Mouse (Mus musculus): ENCODE measurements around the gene Gm20662. TPM values are rescaled to one million over a fixed set of nuclear protein-coding genes. Genes with fewer than 3 reads are reported as not detected.
A peak's percentile ranks its signal among the peaks of the same experiment; 100 is the strongest.

Gene Gm20662
- polyA plus RNA-seq, 1 experiment, result 0.20 TPM

GRCm38 (mm10) chr9:108065491-108066011, 69.4 kb downstream of the Gm20662 start:
- H3K79me3 ChIP-seq (ENCODE audit: low read depth), result no peaks in the 10 kb centered on the region
- TF ChIP-seq MYOD1 (IDR thresholded peaks at IDR 0.05; ENCODE audit: control insufficient read depth, insufficient read length, low read depth), result no peak
- no peak for TF ChIP-seq MYOG (IDR thresholded peaks at IDR 0.05; ENCODE audit: control insufficient read depth, extremely low read depth, insufficient read length)
- TF ChIP-seq CTCF (IDR thresholded peaks at IDR 0.05; ENCODE audit: control insufficient read depth, insufficient read depth, insufficient read length), result peak; percentile 33
- H3ac ChIP-seq (ENCODE audit: control insufficient read depth, insufficient read length, low read depth), result no peak overlapping the region
- H3K27me3 ChIP-seq (ENCODE audit: control insufficient read depth, insufficient read depth, insufficient read length), result no peaks in the 10 kb centered on the region
- no peak overlapping the region for H3K4me3 ChIP-seq (ENCODE audit: insufficient read depth, poor library complexity, severe bottlenecking)
- no peaks in the 10 kb centered on the region for H3K79me2 ChIP-seq (ENCODE audit: control insufficient read depth, insufficient read depth)
- H3K36me3 ChIP-seq (ENCODE audit: control insufficient read depth, insufficient read depth), result no peaks in the 10 kb centered on the region

GRCm38 (mm10) chr9:108067199-108067598, 71.0 kb downstream of the Gm20662 start:
- H3K36me3 ChIP-seq (ENCODE audit: control insufficient read depth, insufficient read depth), result no peaks in the 10 kb centered on the region
- TF ChIP-seq CEBPB (IDR thresholded peaks at IDR 0.05; ENCODE audit: low read depth) (no peak), CTCF (IDR thresholded peaks at IDR 0.05; ENCODE audit: control insufficient read depth, insufficient read depth, insufficient read length) (no peak), MAX (IDR thresholded peaks at IDR 0.05) (no peak), USF1 (IDR thresholded peaks at IDR 0.05; ENCODE audit: low read depth) (no peak), MYOG (IDR thresholded peaks at IDR 0.05; ENCODE audit: control insufficient read depth, extremely low read depth, insufficient read length) (no peak), MYOD1 (IDR thresholded peaks at IDR 0.05; ENCODE audit: control insufficient read depth, insufficient read length, low read depth) (no peak), FOSL1 (IDR thresholded peaks at IDR 0.05; ENCODE audit: insufficient read depth, low read length, poor library complexity, severe bottlenecking) (no peak)
- H3K27me3 ChIP-seq (ENCODE audit: control insufficient read depth, insufficient read depth, insufficient read length), result no peaks in the 10 kb centered on the region
- no peaks in the 10 kb centered on the region for H3K79me3 ChIP-seq (ENCODE audit: low read depth)
- no peak overlapping the region for H3K4me3 ChIP-seq (ENCODE audit: insufficient read depth, poor library complexity, severe bottlenecking)
- H3ac ChIP-seq (ENCODE audit: control insufficient read depth, insufficient read length, low read depth), result no peak overlapping the region
- no peaks in the 10 kb centered on the region for H3K79me2 ChIP-seq (ENCODE audit: control insufficient read depth, insufficient read depth)

- no peaks in the 10 kb centered on the region for H3K27me3 ChIP-seq (ENCODE audit: control insufficient read depth, insufficient read depth, insufficient read length)
- TF ChIP-seq MYOD1 (IDR thresholded peaks at IDR 0.05; ENCODE audit: control insufficient read depth, insufficient read length, low read depth) (no peak), CTCF (IDR thresholded peaks at IDR 0.05; ENCODE audit: control insufficient read depth, insufficient read depth, insufficient read length) (peak; percentile 69)
- no peaks in the 10 kb centered on the region for H3K79me2 ChIP-seq (ENCODE audit: control insufficient read depth, insufficient read depth)
- no peak overlapping the region for H3ac ChIP-seq (ENCODE audit: control insufficient read depth, insufficient read length, low read depth)
- H3K4me3 ChIP-seq (ENCODE audit: insufficient read depth, poor library complexity, severe bottlenecking), result no peak overlapping the region
- no peaks in the 10 kb centered on the region for H3K36me3 ChIP-seq (ENCODE audit: control insufficient read depth, insufficient read depth)
- H3K79me3 ChIP-seq (ENCODE audit: low read depth), result no peaks in the 10 kb centered on the region
These were observed 71.8 kb downstream of the Gm20662 start for GRCm38 (mm10) chr9:108067900-108068299.

- no peaks in the 10 kb centered on the region for H3K36me3 ChIP-seq (ENCODE audit: control insufficient read depth, insufficient read depth)
- H3K4me3 ChIP-seq (ENCODE audit: insufficient read depth, poor library complexity, severe bottlenecking), result no peak overlapping the region
- H3K79me2 ChIP-seq (ENCODE audit: control insufficient read depth, insufficient read depth), result no peaks in the 10 kb centered on the region
- TF ChIP-seq MYOG (IDR thresholded peaks at IDR 0.05; ENCODE audit: control insufficient read depth, extremely low read depth, insufficient read length) (no peak), FOSL1 (IDR thresholded peaks at IDR 0.05; ENCODE audit: insufficient read depth, low read length, poor library complexity, severe bottlenecking) (no peak), MAX (IDR thresholded peaks at IDR 0.05) (no peak), USF1 (IDR thresholded peaks at IDR 0.05; ENCODE audit: low read depth) (no peak), MYOD1 (IDR thresholded peaks at IDR 0.05; ENCODE audit: control insufficient read depth, insufficient read length, low read depth) (no peak), CTCF (IDR thresholded peaks at IDR 0.05; ENCODE audit: control insufficient read depth, insufficient read depth, insufficient read length) (no peak), CEBPB (IDR thresholded peaks at IDR 0.05; ENCODE audit: low read depth) (no peak)
- no peaks in the 10 kb centered on the region for H3K79me3 ChIP-seq (ENCODE audit: low read depth)
- no peaks in the 10 kb centered on the region for H3K27me3 ChIP-seq (ENCODE audit: control insufficient read depth, insufficient read depth, insufficient read length)
- H3ac ChIP-seq (ENCODE audit: control insufficient read depth, insufficient read length, low read depth), result no peak overlapping the region
These were observed 72.9 kb downstream of the Gm20662 start for GRCm38 (mm10) chr9:108069007-108069406.

DNA sequence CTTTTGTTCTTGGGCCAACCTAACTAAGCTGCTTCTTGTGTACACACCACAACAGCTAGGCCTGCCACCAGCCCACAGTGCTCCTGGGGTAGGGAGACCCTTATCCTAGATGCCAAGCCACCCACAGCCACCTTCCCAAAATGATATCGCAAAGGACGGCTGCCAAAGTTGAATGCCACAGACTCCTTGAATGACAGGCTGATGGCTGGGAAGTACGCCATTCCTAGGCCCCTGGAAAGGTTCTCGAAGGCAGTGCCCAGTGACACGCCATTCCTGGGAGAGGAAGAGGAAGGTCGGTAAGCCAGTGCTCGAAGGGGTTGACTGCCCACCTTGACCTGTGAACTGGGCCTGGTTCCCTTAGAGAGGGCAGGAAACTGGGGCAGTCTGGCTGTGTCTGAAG, 73.4 kb downstream of the Gm20662 start:
- Histone ChIP-seq H3ac (ENCODE audit: control insufficient read depth, insufficient read length, low read depth) (no peak overlapping the region), H3K79me3 (ENCODE audit: low read depth) (no peaks in the 10 kb centered on the region), H3K27me3 (ENCODE audit: control insufficient read depth, insufficient read depth, insufficient read length) (no peaks in the 10 kb centered on the region), H3K4me3 (ENCODE audit: insufficient read depth, poor library complexity, severe bottlenecking) (no peak overlapping the region), H3K36me3 (ENCODE audit: control insufficient read depth, insufficient read depth) (no peaks in the 10 kb centered on the region), H3K79me2 (ENCODE audit: control insufficient read depth, insufficient read depth) (no peaks in the 10 kb centered on the region)
- TF ChIP-seq CEBPB (IDR thresholded peaks at IDR 0.05; ENCODE audit: low read depth) (no peak), MYOG (IDR thresholded peaks at IDR 0.05; ENCODE audit: control insufficient read depth, extremely low read depth, insufficient read length) (no peak), MYOD1 (IDR thresholded peaks at IDR 0.05; ENCODE audit: control insufficient read depth, insufficient read length, low read depth) (no peak), MAX (IDR thresholded peaks at IDR 0.05) (no peak)

DNA sequence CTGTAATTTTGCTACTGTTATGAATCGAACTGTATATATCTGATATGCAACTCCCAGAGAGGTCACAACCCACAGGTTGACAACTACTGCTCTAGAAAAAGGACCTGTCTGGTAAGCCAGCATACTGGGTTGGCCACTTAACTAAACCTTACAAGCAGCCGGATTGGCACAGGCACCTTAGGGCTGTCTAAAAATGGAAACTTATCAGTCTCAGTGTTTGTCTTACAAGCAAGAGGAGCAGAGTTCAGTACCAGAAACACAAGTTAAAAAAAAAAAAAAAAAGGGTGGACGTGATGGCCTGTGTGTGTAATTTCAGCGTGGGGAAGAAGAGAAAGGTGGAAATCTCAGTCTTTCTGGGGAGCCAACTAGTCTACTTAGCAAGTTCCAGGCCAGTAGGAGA, 75.7 kb downstream of the Gm20662 start:
- Histone ChIP-seq H3ac (ENCODE audit: control insufficient read depth, insufficient read length, low read depth) (no peak overlapping the region), H3K36me3 (ENCODE audit: control insufficient read depth, insufficient read depth) (no peaks in the 10 kb centered on the region), H3K79me2 (ENCODE audit: control insufficient read depth, insufficient read depth) (no peaks in the 10 kb centered on the region), H3K4me3 (ENCODE audit: insufficient read depth, poor library complexity, severe bottlenecking) (no peak overlapping the region), H3K27me3 (ENCODE audit: control insufficient read depth, insufficient read depth, insufficient read length) (no peaks in the 10 kb centered on the region), H3K79me3 (ENCODE audit: low read depth) (no peaks in the 10 kb centered on the region)
- TF ChIP-seq MAX (IDR thresholded peaks at IDR 0.05) (no peak), CTCF (IDR thresholded peaks at IDR 0.05; ENCODE audit: control insufficient read depth, insufficient read depth, insufficient read length) (no peak)

All from C2C12 (cell line).